Mouse (Mus musculus): ENCODE measurements around the gene Colgalt2.
A peak's percentile ranks its signal among the peaks of the same experiment; 100 is the strongest.

The Colgalt2 gene

GRCm38 (mm10) chr1:152531498-152531897, 131.9 kb downstream of the Colgalt2 start:
- no peak for DNase-seq (ENCODE audit: extremely low spot score, low read depth, low spot score)

GRCm38 (mm10) chr1:152534531-152534930, 134.9 kb downstream of the Colgalt2 start:
- no peak for DNase-seq (ENCODE audit: extremely low spot score, low read depth, low spot score)

- DNase-seq (ENCODE audit: extremely low spot score, low read depth, low spot score): no peak
Measured at GRCm38 (mm10) chr1:152536416-152537018, 136.9 kb downstream of the Colgalt2 start.

- DNase-seq (ENCODE audit: extremely low spot score, low read depth, low spot score): no peak
Measured at GRCm38 (mm10) chr1:152537186-152537585, 137.6 kb downstream of the Colgalt2 start.

DNA sequence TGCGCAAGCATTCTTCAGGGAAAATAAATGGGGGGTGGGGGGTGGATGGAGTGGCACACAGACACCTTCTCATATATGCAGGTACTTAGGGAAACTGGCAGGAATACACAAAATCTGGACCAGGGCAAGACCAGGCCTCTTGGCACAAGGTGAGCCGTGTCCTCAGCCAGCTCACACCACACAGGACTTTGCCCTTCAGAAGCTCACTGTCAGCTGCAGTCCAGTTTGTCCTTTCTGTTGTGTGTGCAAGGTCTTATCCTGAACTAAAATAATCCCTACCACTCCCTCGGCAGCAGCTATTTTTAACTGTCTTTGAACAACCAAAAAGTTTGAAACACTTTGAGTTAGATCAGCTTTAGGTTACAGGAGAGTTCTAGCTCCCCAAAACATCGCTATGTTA, 139.2 kb downstream of the Colgalt2 start:
- DNase-seq (ENCODE audit: extremely low spot score, low read depth, low spot score): no peak

GRCm38 (mm10) chr1:152540304-152540887, 140.8 kb downstream of the Colgalt2 start:
- DNase-seq (ENCODE audit: extremely low spot score, low read depth, low spot score): no peak

GRCm38 (mm10) chr1:152542747-152543378, 143.2 kb downstream of the Colgalt2 start:
- no peak for DNase-seq (ENCODE audit: extremely low spot score, low read depth, low spot score)

- no peak for DNase-seq (ENCODE audit: extremely low spot score, low read depth, low spot score)
Measured at GRCm38 (mm10) chr1:152543449-152544159, 144.0 kb downstream of the Colgalt2 start.

DNA sequence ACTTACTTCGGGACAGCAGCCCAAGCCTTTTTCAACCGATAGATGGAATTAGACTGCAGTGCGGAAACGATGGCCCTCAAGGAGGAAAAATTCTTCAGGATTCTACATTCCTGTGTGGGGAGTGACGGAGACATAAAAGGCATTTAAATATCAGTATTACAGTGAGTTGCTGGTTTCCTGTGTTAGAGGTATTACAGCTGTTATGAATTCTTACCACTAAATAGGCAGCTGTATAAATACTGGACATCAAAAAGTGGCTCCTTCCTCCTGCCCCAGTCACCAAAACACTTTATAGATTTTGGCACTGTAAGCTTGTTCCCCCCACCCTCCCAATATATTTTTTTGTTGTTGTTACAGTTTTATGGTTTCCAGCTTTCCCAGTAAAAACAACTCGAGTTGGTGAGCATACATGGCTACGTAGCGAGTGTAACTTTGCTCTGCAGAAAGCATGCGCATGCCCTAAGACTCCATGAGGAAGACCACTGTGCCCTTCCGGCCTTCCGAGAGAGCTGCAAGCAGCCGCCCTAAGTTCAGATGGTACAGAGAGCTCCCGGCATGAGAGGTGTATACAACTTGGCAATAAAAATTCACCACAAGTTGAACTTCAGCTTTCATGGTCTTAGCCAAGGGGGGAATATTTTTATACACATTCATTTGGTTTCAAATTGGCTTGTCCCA, 149.6 kb downstream of the Colgalt2 start:
- DNase-seq (ENCODE audit: extremely low spot score, low read depth, low spot score): no peak

GRCm38 (mm10) chr1:152550544-152550943, 150.9 kb downstream of the Colgalt2 start:
- DNase-seq (ENCODE audit: extremely low spot score, low read depth, low spot score): peak; percentile 16

DNA sequence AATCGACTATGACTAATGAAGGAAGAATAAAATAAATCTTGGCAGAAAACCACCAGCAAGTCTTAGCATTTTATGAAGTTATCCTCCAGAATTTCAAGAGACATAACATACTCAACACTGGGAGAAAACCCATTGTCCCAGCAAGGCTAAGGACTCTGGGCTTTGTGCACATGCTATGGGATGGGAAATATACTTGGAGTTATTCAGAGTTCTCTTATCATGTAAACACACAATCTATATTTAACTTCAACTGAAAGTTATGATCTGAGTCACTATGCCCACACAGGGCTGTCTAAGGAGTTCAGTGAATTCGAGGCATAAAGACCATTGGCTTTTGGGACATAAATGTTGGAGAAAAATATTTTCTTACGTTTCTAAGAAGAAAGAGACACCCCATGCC, 151.3 kb downstream of the Colgalt2 start:
- no peak for DNase-seq (ENCODE audit: extremely low spot score, low read depth, low spot score)

DNA sequence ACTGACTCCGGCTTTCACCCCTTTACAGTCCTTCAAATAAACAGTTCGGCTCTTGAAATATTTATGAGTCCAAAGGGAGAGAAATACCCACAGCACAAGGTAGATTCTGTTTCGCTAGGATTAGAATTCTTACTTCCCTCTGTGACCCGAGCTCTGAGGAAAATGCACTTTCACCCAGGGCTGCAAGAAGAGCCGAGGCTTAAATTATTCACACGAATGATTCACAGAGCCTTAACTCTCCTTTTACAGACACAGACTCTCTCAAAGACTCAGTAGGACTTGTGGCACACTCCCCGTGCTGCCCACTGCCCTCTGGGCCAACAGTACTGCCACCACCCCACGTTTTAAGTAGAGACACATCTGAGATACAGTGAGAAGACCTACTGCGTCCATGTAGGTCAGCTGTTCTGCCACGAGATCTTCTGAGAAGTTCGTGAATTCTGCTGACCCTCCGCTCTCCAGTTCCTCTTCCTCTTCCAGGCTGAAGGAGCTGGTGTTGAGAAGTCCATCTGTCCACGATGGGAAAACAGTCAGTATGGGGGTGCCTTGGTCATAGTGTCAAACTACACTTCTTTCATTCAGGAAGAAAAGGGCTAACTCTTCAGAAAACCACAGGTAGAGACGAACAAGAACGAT, 154.4 kb downstream of the Colgalt2 start:
- DNase-seq (ENCODE audit: extremely low spot score, low read depth, low spot score): no peak

GRCm38 (mm10) chr1:152555944-152556573, 156.4 kb downstream of the Colgalt2 start:
- DNase-seq (ENCODE audit: extremely low spot score, low read depth, low spot score): no peak

DNA sequence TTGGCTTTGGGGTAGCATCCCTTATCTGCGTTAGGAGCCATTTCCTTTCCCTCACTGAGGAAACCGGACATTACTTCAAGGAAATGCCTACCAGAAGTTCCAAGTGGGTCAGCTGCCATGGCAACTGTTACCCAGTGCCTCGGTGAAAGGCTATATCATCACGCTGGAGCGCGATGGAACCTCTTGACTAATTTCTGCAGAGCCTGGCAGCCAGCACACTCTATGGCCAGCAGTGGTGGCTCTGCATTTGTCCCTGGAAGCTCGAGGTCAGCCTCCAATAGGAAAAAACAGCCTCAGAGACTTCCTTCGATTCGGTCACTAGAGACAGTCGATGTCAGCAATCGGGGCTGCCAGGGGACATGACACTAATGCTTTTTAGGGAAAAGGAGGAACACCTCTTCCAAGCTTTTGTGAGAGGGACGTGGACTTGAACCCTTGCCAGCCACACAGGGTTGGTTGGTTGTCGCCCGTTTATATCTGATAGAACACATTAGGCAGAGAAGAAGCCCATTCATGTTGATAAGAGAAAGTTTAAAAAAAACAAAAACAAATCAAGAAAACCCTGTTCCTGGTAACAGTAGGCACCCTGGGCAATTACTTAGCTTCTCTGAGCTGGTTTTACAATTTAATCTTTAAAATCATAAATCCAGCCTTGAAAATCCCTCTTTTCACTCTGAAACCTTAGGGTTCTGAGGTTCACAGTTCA, 157.1 kb downstream of the Colgalt2 start:
- no peak for DNase-seq (ENCODE audit: extremely low spot score, low read depth, low spot score)

Measured in hindlimb bud, embryonic 11.5 days (tissue).